Mouse (Mus musculus) urinary bladder, adult 2 months (tissue): ENCODE data around the gene Trim62. TPM values are rescaled to one million over a fixed set of nuclear protein-coding genes. Genes with fewer than 3 reads are reported as not detected.

Experiments
- DNase-seq: peaks from one replicate; pipeline ENCODE4 v3.0.0; 2022; ENCODE audit warnings: low spot score
- polyA plus RNA-seq: library from polyadenylated mRNA; depleted of rRNA; stranded (reverse); fragments of >200 nt; gene quantifications from 2 replicates; pipeline ENCODE4 v1.2.3, GENCODE M21; 2012

Gene Trim62
- polyA plus RNA-seq, 1 experiment: 23.4 TPM

DNA sequence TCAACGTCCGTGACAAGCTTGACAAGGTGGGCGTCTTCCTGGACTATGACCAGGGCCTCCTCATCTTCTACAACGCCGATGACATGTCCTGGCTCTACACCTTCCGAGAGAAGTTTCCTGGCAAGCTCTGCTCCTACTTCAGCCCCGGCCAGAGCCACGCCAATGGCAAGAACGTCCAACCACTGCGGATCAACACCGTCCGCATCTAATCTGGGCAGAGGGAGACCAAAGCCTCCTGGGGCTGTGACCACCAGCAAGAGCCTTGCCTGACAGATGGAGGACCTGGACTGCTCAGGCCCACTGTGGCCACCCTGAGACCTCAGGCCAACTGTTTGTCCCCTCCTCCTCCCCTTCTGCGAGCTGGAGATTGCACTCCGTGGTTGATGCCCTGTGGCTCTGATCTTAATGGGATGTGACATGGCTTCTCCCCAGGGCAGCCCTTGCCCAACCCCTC is 26.0 kb downstream of the Trim62 start:
- DNase-seq: no peak

DNA sequence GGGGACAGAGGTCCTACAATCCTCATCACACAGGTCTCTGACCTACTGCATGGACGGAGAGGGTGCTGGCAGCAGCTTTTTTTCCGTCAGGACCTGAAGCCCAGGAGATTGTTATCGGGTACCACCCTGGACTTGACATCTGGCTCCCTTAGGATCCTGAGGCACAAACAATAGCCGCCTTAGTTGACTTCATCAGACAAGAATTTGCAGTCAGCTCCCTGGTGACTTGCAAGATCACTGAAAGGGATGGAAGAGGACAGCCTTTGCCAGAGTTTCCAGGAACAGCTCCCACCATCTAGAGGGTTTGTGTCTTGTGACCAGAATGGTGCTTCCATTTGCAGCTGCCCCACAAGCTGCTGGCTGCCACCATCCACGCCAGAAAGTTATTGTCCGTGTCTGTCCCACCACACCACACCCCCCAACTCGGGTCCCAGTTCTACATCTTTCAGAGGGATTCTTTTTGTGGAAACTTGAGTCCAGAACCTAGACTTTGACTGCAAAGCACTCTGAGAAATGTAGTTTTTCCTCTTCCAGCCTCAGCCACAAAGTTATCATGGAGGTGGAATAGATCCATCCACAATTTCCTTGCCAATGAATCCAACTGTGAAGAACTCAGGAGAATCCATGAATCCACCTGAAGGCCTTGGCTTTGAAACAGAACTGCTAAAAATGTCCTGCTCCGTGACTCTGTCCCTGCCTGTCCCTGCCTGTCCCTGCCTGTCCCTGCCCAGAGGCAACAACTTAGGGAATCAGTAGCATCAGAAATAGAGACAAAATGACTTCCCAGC is 27.1 kb downstream of the Trim62 start:
- no peak for DNase-seq

DNA sequence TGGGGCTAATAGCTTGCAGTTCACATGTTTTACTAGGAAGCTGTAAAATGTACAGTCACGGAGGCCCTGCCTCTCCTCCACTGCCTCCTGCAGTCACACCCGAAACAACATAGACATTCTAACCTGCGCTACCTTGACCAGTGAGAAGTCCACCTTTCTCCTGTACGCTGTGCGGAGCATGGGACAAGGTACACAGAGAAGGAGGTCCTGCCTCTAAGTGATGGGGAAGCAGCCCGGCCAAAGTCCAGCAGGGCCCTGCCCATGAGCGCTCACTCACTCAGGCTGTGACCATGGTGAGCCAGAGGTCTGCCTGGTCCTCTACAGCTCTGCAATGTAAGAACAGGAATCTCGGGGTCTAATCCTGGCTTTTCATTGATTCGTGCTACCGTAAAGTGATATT is 28.7 kb downstream of the Trim62 start:
- DNase-seq: no peak

DNA sequence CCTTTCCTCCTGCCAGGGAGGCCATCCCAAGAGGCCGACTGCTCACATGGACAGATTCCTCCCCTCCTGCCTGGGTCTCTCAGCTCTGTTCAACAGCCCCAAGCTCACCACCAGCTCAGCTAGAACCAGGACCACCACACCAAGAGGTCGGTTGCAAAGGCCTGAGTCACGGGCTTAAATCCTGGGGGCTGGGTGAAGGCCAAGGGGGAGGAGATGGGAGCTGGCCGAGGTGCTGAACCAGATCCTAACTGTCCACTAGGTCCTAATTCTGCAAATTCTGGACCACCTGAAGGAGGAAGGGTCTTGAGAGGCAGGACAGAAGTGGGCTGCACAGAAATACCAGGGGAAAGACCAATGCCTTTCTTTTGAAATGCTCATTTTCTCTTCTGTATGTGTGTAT is 30.4 kb downstream of the Trim62 start:
- no peak for DNase-seq

DNA sequence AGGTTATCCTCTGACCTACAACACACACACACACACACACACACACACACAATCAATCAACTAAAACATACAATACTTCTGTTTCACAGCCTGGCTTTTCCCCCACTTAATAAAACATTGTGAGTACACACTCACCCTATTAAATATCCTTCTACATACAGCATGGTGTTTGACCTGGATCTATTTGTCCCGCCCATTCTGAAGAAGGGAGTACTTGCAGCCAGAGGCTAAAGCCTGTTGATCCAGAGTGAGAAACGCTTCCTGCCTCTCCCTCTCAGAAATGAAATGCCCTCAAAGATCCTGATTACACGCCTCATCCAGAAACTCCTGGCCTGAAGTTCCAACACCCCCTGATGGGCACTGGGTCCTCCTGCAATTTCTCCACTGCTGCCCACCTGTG is 33.7 kb downstream of the Trim62 start:
- no peak for DNase-seq

DNA sequence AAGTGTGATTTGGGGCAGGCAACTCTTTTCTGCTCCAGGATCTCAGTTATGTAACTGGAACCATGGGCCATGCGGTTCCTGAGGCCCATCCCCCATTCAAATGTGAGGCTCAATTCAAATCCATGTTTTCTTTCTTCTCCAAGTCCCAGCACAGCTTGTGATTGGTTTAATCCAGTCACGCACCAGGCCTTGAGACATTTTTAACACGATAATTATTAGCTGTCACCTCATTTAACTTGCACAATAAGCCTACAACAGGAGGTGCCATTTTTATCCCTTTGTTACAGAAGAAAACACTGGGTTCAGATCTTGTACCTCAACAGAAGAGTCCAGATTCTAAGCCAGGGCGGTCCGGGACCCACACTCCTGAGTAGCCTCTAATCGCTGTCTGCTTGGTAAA is 34.4 kb downstream of the Trim62 start:
- no peak for DNase-seq

DNA sequence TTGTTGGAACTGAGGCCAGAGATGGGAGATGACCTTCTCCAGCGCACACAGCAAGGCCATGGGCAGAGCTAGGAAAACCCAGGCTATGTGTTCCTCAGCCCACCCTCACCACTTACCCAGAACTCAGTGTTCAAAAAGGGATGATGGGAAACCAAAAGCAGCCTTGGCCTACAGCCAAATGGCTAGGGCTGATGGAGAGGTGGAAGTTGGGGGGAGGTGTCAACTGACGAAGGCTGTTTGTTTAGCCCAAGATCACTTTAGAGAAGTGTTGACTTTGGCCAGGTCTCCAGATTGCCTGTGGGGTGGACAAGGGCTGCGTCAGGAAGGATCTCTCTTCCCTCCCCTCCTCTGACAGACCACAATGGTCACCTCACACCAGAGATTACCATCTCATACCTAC is 34.8 kb downstream of the Trim62 start:
- DNase-seq: no peak

DNA sequence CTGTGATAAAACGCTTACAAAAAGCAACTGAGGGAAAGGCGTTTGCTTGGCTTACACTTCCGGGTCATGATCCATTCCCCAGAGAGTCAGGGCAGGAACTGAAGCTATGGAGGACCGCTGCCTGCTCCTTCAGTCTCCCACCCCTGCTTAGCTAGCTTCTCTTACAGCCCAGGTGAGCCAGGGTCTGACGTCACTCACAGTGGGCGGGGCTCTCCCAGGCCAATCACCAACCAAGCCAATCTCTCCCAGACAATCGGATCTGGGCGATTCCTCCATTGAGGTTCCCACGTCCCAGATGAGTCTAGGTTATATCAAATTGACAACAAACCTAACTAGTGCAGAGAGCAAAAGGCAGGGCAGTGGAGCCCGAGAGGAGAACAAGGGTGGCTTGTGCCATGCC is 35.7 kb downstream of the Trim62 start:
- no peak for DNase-seq

DNA sequence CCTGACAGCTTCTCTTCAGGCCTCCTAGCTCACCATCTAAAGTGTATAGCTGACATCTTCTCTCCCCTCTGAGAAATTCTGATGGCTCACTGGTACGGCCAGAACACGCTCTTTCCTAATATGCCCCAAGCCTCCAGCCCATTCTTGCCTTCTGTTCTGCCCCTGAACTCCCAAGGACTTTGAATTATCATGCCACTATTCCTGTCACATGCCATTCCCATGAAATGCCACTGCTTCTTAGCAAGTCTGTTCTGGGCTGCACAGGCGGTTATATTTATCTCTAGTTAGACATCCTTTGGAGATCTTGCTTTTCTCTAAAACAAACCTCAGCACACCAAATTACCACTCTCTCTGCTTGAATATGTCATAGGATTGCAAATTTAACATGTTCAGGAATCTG is 40.2 kb downstream of the Trim62 start:
- DNase-seq: no peak

DNA sequence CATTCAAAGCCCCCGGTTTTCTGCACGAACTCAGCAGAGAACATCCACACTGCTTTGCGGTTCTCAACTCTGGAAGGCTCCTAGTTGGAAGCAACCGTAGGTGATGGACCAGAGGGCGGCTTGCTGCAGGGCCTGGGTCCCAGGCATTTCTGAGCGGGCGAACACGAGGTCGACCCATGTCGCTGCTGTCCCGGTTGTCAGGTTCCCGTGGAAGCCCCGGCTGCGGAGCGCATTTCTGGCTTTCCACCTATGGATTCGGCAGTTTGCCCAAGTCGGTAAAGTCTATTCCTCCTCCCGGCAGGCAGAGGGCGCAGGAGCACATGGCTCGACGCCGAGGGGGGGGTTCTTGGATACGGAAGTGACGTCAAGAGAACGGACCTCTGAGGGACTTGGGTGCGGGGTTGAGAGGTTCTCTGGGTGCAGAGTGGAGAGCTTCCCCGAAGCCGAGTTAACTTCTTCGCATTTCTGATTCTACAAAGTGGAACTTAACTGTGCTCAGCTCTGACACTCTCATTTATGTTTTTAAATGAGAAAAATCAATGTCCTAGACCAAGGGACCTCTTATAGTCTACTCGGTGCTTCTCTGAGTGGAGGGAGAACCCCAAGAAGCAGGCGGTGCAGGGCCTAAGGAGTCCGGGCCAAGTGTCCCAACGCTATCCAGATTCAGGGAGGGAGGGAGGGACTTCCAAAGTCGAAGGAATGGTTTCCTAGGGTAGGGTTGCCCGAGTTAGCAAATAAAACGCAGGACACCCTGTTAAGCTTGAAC is 41.6 kb downstream of the Trim62 start:
- peak; percentile 60 for DNase-seq

DNA sequence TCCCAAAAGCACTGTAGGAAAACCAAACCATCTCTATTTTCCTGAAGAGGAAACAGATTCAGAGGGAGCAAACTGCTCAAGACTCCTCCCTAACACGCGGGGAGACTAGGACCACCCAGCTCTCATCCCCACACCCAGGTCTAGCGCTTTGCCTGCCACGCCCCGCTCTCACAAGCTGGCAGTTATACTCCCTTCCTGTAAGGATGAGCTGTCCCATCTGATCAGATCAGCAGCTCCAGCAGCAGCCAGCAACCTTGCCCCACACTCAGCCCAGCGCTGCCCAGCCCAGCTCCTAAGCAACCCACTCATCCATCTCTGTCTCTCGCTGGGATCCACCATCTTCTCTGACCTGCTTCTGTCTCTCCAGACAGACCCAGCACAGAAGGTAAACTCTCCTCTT is 49.4 kb downstream of the Trim62 start:
- DNase-seq: no peak

DNA sequence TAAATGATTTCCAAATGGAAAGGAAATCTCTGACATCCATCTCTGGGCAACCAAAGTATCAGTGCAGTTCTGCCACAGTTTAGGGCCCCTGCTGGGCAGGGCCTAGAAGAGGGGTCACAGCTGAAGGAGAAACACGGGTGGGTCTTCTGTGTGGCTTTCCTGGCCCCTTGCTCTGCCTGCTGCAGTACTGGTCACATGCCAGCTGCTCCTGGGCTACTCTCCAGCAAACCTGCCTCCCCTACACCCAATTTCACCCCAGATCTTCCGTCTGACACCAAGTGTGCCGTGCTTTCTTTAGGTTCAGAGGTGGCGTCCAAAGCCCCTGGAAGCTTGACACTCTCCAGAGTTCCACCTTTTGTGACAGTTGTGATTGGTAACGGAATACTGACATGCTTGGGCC is 52.2 kb downstream of the Trim62 start:
- no peak for DNase-seq

DNA sequence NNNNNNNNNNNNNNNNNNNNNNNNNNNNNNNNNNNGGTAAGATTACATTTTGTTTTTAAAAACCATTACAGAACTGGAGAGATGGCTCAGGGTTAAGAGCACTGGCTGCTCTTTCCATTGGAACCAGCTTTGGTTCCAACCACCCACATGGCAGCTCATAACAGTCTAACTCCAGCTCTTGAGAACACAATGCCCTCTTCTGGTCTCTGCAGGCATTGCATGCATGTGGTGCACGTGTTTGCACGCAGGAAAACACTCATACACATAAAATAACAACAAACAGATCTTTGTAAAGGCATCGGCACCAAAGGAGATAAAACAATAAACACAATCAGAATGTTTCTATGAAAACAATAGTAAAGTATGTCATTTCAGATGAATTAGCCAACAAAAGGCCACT is 59.0 kb downstream of the Trim62 start:
- no peak for DNase-seq

DNA sequence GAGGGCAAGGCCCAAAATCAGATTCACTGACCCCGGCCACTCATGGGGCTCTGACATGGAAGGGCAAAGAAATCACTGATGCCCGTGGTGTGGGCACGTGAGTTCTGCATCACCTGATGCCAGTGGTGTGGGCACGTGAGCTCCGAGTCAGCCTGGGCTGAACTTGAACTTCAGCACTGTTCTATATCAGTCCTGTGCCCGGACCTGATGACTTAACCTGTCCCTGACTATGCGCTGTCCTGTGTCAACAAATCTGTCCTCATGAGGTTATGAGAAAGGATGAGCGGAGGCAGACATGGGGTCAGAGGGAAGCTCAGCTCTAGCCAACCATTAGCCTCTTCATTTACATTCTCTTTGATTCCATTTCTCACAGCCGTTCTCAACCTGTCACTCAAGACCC is 63.4 kb downstream of the Trim62 start:
- no peak for DNase-seq

DNA sequence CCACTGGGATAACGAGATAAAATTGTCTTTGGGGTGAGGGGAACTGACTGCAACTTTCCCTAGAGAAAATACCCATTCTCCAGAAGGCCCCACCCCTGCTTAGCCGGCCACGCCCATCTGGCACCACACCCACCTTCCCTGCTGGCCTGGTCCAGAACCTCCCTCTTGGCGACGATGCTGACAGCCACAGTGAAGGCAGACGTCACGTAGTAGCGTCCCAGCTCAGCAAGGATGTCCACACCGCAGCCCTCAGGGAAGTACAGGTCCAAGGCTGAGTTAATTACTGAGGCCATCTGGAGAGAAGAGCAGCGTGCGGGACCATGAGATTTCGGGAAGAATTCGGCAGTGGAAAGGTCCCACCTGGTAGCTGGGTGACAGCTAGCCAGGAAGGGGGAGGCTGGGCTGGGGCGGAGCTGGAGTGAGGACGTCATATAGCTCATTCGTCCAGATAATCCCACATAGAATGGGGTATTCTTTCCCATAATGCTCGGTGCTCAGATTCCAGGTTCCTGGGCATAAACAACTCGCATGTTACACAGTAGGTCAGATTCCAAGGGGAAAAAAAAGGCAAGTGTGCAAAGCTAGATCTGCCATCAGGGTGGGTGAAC is 64.0 kb downstream of the Trim62 start:
- DNase-seq: no peak

DNA sequence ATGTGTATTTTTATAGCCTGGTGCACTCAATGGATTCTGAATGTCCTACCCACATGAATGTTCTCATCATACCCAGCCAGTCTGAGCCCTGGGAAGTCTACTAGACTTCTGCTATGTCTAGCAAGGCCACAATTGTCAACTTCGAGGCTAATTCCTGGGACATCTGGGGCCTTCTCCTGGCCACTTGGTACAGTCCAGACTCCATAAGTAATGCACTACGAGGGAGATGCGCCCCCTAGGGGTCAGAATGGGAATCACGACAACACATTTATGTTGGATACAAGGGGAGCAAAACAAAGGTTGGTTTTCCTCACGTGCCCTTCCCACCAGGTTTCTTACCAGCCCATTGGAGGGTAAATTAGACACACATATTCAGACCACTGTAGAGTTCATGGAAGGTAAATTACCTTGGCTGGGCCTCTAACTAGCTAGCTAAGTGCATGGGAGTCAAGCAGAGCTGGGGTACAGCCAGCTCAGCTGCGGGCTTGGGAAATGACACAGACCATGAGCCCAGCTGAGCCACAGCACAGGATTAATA is 64.8 kb downstream of the Trim62 start:
- DNase-seq: no peak

DNA sequence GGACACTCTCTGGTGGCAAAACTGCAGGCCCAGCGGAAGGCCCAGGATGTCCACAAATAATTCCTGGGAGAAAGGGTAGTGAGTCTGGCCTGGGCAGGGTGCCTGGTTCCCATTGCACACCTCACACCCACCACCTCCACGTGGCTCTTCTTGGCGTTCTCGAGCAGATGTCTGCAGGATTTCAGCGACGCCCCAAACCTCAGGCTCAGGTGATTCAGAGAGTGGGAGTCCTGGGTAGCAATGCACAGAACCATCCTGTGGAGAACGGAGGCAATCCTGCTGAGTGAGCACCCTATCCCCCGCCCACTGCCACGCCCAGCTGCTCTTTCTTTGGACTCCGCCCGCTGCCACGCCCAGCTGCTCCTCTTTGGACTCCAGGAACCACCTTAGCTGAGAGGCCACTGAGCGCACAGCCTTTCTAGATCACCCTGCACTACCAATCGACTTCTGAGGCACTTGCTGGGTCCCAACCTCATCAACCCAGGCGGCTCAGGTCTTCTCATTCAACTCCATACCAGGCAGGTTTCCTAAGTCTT is 66.2 kb downstream of the Trim62 start:
- no peak for DNase-seq

DNA sequence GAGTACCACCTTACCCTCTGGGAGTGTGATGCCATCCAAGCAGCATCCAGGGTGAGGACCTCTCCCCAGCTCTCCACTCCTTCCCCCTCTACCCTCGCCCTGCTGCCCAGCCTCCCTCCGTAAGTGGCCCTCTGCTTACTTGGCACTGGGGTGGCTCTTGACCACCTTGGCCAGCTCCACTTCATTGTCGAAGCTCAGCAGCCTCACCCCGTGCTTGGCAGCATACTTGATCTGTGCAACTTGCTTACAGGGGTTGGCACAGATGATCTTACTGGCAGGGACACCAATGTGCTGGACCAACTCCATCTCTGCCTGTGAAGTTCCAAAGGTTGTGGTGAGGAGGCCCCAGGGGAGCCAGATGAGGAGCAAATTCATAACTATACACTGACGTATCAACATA is 67.1 kb downstream of the Trim62 start:
- no peak for DNase-seq

DNA sequence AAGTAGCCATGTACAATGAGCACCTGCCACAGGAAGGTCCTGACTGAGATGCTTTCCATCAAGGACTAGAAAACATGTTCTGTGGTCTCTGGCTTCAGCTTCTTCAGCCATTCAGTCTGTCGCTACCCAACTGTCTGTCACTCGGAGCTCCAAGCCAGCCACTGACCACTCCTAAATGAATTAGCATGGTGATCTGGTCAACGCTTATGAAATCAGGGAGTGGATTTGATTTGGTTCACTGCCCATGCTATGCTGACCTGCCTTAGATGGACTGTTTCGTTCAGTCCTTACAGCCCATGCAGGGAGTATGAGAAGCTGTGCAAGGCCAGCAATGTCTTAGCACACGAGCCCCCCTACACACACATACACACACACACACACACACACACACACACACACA is 70.5 kb downstream of the Trim62 start:
- DNase-seq: no peak

DNA sequence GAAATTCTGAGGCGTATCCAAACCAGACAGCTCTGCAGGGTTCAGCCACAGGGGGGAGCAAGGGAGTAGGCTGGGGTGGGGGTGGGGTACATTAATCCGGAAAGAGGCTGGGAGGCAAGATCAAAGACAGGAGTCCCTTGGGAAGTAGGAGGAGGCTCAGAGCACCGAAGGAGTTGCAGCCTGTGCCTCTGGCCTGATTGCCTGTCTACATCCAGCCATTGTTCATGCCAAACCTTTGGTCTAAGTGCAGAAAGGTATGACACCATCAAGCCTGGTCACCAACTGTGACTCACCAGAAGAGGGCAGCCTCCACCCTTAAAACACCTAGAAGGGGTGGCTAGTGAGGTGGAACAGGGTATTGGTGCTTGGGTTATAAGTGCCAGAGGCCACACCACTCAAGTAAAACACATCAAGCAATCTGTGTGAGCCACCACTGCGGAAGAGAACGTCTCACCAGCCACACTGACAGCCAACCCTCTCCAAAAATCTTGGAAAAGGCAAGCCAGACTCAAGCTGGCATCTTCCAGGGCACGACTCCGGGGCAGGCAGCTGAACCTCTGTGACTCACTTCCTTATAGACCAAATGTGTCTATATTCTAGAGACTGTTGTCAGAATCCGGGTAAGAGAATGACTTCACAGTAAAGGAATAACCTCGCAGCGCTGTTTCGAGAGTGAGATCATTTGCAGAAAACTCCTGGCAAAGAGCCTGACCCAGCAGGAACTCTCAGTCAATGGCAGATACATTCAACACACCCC is 74.0 kb downstream of the Trim62 start:
- no peak for DNase-seq

DNA sequence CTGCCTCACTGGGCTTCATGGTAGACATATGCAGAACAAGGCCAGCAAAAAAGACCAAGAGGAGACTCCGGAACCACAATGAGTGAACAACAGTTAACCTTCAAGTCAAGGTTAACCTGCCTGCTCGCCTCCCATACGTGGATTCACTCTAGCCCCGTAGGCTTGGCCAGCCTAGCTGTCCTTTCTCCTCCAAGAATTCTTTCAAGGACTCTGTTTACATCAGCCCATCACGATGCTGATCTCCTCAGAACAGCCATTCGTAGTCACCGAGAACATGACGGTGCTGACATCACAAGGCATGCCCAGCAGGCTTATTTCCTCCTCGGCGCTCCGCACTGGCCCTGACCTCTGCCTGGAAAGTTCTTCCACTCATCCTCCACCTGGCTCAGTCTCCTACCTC is 74.8 kb downstream of the Trim62 start:
- DNase-seq: no peak

DNA sequence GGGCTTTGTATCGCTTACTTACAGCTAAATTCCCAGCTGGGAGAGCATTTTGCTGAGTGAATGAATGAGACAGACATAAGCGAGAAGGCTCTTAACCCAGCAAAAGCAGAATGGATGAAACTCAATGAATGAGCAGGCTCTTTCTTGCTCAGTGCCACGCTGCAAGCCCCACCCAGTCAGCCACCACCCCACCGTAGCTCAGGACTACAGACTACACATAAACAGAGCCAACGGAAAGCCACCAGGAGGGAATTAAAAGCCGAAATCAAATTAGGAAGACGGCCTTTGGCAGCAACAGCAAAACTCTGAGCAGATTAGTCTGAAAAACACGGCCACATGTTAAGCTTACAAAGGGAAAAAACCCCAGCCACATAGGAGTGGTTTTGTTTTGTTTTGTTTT is 75.5 kb downstream of the Trim62 start:
- DNase-seq: no peak
